Mouse (Mus musculus): ENCODE measurements around the gene Ankrd34a. TPM values are rescaled to one million over a fixed set of nuclear protein-coding genes. Genes with fewer than 3 reads are reported as not detected.

Ankrd34a gene
- polyA plus RNA-seq, 1 experiment from 2014 or later: 2.0 TPM

DNA sequence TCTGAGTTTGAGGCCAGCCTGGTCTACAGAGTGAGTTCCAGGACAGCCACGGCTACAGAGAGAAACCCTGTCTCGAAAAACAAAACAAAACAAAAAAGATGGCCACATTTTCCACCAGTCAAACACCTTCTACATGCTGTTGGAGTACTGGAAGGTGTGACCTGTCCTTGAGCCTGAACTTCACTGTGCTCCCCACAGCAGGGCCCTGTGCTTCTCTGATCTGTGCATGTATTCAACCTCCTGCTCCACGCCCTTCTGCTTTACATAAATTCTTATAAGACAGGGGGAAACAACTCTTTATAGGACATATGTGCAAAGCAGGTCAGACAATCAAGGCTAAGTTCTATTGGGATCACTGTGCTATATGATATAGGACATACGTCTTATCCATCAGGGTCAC, 26.8 kb downstream of the Ankrd34a start:
- H3K4me3 ChIP-seq (ENCODE audit: low read length): no peak overlapping the region
- H3K27ac ChIP-seq (ENCODE audit: low read length): no peak overlapping the region
- no peaks in the 10 kb centered on the region for H3K9me3 ChIP-seq (ENCODE audit: control insufficient read depth, low read length)
- no peak for ATAC-seq
- no peaks in the 10 kb centered on the region for H3K27me3 ChIP-seq (replicated peaks; ENCODE audit: control insufficient read depth, insufficient read depth, low read length)
- no peak overlapping the region for H3K9ac ChIP-seq (ENCODE audit: low read depth, low read length)
- no peaks in the 10 kb centered on the region for H3K4me1 ChIP-seq (ENCODE audit: control insufficient read depth, insufficient read depth, low read length)
- peaks cover 7% of the 10 kb centered on the region; the same call in 1 of the 2 replicates for H3K36me3 ChIP-seq (ENCODE audit: control insufficient read depth, insufficient read depth, low read length)
- H3K4me2 ChIP-seq (ENCODE audit: low read depth, low read length): no peak overlapping the region
- WGBS: 90% methylated on average over 4 of the region's 4 CpGs

DNA sequence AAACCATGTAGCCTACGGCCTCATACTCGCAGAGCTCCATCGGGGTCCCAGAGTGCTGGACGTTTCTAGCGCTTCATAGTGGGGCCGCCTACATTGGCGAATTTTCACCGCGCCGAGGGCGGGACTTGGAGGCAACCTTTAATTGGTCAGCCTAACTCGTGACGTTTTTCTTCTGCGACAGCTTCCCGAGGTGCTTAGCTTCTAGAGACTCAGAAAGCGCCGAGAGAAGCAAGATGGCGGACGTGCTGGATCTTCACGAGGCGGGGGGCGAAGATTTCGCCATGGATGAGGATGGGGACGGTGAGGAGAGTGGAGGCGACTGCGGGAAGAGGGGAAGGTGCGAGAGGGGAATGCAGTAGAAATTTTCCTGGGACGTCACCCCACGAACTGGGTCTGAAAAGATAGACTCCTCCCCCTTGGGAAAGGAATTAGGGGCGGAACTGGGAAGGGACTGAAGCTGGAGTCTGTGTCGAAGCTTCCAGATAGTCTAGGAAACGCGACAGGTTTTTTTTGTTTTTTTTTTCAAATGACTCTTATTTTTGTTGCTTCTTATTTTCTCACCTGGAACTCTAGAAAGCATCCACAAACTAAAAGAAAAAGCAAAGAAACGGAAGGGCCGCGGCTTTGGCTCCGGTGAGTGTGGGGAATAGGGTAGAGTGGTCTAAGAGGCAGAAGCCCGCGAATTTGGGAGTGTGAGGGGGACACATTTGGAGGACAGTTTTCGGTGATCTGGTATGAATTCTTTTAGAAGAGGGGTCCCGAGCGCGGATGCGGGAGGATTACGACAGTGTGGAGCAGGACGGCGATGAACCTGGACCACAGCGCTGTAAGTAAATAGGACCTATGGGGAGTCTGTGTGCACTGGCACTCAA, 33.5 kb downstream of the Ankrd34a start, which contains the start of gene Rbm8a:
TSS of gene Rbm8a (plus strand) at position 205 of the 872 bp plus-strand sequence.
- H3K36me3 ChIP-seq (ENCODE audit: control insufficient read depth, insufficient read depth, low read length): no peaks in the 10 kb centered on the region
- under 1% methylated on average over 48 of the region's 48 CpGs for WGBS
- ATAC-seq: peak; percentile 96
- H3K27me3 ChIP-seq (replicated peaks; ENCODE audit: control insufficient read depth, insufficient read depth, low read length): no peaks in the 10 kb centered on the region
- H3K9ac ChIP-seq (ENCODE audit: low read depth, low read length): peak within 1 kb of the TSS; percentile 81
- H3K4me3 ChIP-seq (ENCODE audit: low read length): peak within 1 kb of the TSS; percentile 76
- H3K4me1 ChIP-seq (ENCODE audit: control insufficient read depth, insufficient read depth, low read length): peaks cover 11% of the 10 kb centered on the region
- peak within 1 kb of the TSS; percentile 72 for H3K27ac ChIP-seq (ENCODE audit: low read length)
- peak within 1 kb of the TSS; percentile 83 for H3K4me2 ChIP-seq (ENCODE audit: low read depth, low read length)
- no peaks in the 10 kb centered on the region for H3K9me3 ChIP-seq (ENCODE audit: control insufficient read depth, low read length)

DNA sequence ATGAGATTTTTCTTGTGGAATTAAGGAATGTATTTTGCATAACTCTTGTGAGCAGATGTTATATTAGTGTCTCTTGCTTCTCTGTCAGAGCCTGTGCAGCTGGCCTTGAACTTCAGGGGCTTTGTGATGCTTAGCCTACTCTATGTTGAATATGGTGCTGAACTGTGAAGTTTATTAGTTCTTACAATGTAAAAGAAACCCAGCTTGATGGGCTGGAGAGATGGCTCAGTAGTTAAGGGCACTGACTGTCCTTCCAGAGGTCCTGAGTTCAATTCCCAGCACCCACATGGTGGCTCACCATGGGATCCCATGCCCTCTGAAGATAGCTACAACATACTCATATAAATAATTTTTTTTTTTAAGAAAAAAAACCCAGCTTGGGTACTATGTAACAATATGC, 35.6 kb downstream of the Ankrd34a start:
- Histone ChIP-seq H3K4me1 (ENCODE audit: control insufficient read depth, insufficient read depth, low read length) (peaks cover 23% of the 10 kb centered on the region), H3K9me3 (ENCODE audit: control insufficient read depth, low read length) (no peaks in the 10 kb centered on the region), H3K27me3 (replicated peaks; ENCODE audit: control insufficient read depth, insufficient read depth, low read length) (no peaks in the 10 kb centered on the region), H3K9ac (ENCODE audit: low read depth, low read length) (no peak overlapping the region), H3K4me2 (ENCODE audit: low read depth, low read length) (no peak overlapping the region), H3K36me3 (ENCODE audit: control insufficient read depth, insufficient read depth, low read length) (0 out of 2 replicates have a peak, but pooled peaks cover under 1% of the 10 kb centered on the region), H3K4me3 (ENCODE audit: low read length) (no peak overlapping the region), H3K27ac (ENCODE audit: low read length) (no peak overlapping the region)
- ATAC-seq: no peak

DNA sequence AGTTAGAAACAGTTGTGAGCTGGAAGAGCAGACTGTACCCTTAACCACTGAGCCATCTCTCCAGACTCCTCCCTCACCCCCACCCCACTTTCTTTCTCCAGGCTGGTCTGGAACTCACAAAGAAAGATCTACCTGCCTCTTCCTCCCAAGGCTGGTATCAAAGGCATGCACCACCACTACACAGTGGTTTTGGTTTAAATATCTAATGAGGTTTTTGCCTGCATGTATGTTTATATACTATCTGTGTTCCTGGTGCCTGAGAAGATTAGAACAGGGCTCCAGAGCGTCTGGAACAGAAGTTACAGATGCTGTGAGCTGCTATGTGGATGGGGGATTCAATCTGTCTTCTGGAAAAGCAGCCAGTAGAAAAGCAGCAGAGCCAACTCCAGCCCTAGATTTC, 37.6 kb downstream of the Ankrd34a start:
- no peaks in the 10 kb centered on the region for H3K9me3 ChIP-seq (ENCODE audit: control insufficient read depth, low read length)
- H3K4me3 ChIP-seq (ENCODE audit: low read length): no peak overlapping the region
- 59% methylated on average over 1 of the region's 1 CpGs for WGBS
- H3K4me1 ChIP-seq (ENCODE audit: control insufficient read depth, insufficient read depth, low read length): peaks cover 24% of the 10 kb centered on the region
- 0 out of 2 replicates have a peak, but pooled peaks cover 3% of the 10 kb centered on the region for H3K36me3 ChIP-seq (ENCODE audit: control insufficient read depth, insufficient read depth, low read length)
- no peaks in the 10 kb centered on the region for H3K27me3 ChIP-seq (replicated peaks; ENCODE audit: control insufficient read depth, insufficient read depth, low read length)
- H3K4me2 ChIP-seq (ENCODE audit: low read depth, low read length): no peak overlapping the region
- no peak overlapping the region for H3K9ac ChIP-seq (ENCODE audit: low read depth, low read length)
- ATAC-seq: no peak
- no peak overlapping the region for H3K27ac ChIP-seq (ENCODE audit: low read length)

DNA sequence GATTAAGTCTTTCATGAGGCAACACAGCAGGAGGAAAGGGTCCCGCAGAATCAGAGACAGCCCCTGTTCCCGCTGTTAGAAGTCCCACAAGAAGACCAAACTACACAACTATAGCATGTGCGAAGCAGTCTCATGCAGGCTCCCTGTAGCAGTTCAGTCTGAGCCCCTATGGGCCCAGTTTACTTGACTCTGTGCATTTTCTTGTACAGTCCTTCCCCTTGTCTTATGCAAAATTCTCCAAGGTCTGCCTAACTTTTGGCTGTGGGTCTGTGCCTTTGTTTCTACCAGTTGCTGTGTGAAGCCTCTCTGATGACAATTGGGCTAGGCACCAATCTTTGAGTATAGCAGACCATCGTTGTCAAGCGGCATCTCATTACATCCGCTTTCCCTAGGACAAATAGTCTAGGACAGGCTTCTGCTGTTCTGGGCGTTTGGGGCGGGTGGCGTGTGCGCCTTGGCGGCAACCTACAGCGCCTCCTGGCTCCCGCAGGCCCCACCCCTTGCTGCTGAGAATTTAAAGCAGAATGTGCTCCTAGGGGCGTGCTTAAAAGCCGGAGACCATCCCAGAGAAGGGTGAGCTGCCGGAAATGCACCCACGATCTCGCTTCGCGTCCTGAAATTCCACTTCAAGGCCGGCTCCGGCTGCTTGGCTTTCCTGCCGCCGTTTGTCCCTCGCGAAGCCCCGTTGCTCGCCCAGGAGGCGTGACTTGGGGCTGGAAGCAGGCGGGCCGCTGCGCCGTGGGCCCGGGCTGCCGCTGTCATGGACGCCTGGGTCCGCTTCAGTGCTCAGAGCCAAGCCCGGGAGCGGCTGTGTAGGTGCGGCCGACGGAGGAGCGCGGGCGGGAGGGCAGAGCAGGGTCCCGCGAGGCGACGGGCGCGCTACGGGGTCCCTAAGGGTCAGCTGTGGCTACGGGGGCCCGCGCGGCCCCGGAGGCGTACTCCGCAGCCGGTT, 38.8 kb downstream of the Ankrd34a start, which contains the start of the genes Pex11b and Gm42957:
TSS of gene Pex11b (plus strand) at position 449 of the 952 bp plus-strand sequence.
TSS of gene Gm42957 (plus strand) at position 547 of the 952 bp plus-strand sequence.
- ATAC-seq: peak; percentile 92
- H3K4me1 ChIP-seq (ENCODE audit: control insufficient read depth, insufficient read depth, low read length): peaks cover 24% of the 10 kb centered on the region
- H3K36me3 ChIP-seq (ENCODE audit: control insufficient read depth, insufficient read depth, low read length): 0 out of 2 replicates have a peak, but pooled peaks cover 3% of the 10 kb centered on the region
- 2% methylated on average over 59 of the region's 60 CpGs for WGBS
- H3K27ac ChIP-seq (ENCODE audit: low read length): peak within 1 kb of the TSS; percentile 79
- H3K27me3 ChIP-seq (replicated peaks; ENCODE audit: control insufficient read depth, insufficient read depth, low read length): no peaks in the 10 kb centered on the region
- no peaks in the 10 kb centered on the region for H3K9me3 ChIP-seq (ENCODE audit: control insufficient read depth, low read length)
- H3K4me2 ChIP-seq (ENCODE audit: low read depth, low read length): peak within 1 kb of the TSS; percentile 60
- H3K4me3 ChIP-seq (ENCODE audit: low read length): peak within 1 kb of the TSS; percentile 85
- H3K9ac ChIP-seq (ENCODE audit: low read depth, low read length): peak within 1 kb of the TSS; percentile 94

DNA sequence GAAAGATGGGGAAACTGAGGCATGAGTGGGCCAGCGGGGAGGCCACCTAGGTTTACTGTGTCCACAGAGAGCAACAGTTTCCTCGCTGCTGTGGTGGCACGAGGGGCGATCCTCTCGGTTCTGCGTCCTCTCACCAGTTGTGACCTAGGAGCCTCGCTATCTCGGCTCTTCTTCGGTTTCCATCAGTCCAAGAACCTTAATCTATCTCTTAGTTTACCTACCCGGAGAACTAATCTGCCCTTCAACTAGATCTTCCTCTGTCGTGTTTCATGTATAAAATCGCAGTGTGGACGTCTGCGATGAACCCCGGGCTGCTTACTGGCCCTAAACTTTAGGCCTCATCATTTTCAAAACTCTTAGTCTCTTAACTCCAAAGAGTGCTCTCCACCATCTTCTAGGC, 39.5 kb downstream of the Ankrd34a start:
- Histone ChIP-seq H3K4me2 (ENCODE audit: low read depth, low read length) (peak overlapping the region; percentile 60), H3K36me3 (ENCODE audit: control insufficient read depth, insufficient read depth, low read length) (0 out of 2 replicates have a peak, but pooled peaks cover 3% of the 10 kb centered on the region), H3K9me3 (ENCODE audit: control insufficient read depth, low read length) (no peaks in the 10 kb centered on the region), H3K4me1 (ENCODE audit: control insufficient read depth, insufficient read depth, low read length) (peaks cover 20% of the 10 kb centered on the region), H3K4me3 (ENCODE audit: low read length) (peak overlapping the region; percentile 85), H3K27ac (ENCODE audit: low read length) (peak overlapping the region; percentile 79), H3K27me3 (replicated peaks; ENCODE audit: control insufficient read depth, insufficient read depth, low read length) (no peaks in the 10 kb centered on the region), H3K9ac (ENCODE audit: low read depth, low read length) (peak overlapping the region; percentile 94)
- ATAC-seq: peak; percentile 27
- 7% methylated on average over 15 of the region's 15 CpGs for WGBS

DNA sequence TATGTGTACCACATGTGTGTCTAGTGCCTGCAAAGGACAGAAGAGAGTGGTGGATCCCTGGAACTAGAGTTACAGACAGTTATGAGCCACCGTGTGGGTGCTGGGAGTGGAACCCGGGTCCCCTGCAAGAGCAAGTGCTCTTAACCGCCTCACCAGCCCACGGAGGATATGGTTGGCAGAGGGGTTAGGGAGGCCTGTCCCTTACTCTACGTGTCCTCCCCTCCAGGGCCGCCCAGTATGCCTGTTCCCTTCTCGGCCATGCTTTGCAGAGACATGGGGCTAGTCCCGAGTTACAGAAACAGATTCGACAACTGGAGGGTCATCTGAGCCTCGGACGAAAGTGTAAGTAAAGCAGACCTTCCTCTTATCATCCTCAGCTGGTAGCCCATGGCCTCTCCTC, 40.0 kb downstream of the Ankrd34a start:
- Histone ChIP-seq H3K27me3 (replicated peaks; ENCODE audit: control insufficient read depth, insufficient read depth, low read length) (no peaks in the 10 kb centered on the region), H3K27ac (ENCODE audit: low read length) (peak overlapping the region; percentile 0; the same call in 1 of the 2 replicates), H3K4me3 (ENCODE audit: low read length) (peak overlapping the region; percentile 85), H3K4me1 (ENCODE audit: control insufficient read depth, insufficient read depth, low read length) (peaks cover 17% of the 10 kb centered on the region), H3K9me3 (ENCODE audit: control insufficient read depth, low read length) (no peaks in the 10 kb centered on the region), H3K9ac (ENCODE audit: low read depth, low read length) (peak overlapping the region; percentile 94), H3K4me2 (ENCODE audit: low read depth, low read length) (peak overlapping the region; percentile 60), H3K36me3 (ENCODE audit: control insufficient read depth, insufficient read depth, low read length) (0 out of 2 replicates have a peak, but pooled peaks cover 3% of the 10 kb centered on the region)
- ATAC-seq: no peak
- 70% methylated on average over 11 of the region's 11 CpGs for WGBS

DNA sequence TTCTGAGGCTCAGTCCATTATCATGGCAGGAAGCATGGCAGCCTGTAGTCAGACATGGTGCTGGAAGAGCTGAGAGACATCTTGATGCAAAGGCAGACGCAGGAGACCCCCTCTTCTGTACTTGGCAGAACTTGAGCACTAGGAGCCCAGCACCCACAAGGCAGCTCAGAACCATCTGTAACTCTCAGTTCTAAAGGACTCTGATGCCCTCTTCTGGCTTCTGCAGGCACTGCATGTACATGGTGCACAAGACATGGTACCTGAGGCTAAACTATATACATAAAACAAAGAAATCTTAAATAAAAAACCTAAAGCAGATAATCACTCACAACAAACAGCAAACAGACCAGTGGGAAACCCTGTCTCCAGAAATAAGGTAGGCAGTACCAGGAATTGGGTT, 42.8 kb downstream of the Ankrd34a start:
- Histone ChIP-seq H3K9me3 (ENCODE audit: control insufficient read depth, low read length) (no peaks in the 10 kb centered on the region), H3K4me3 (ENCODE audit: low read length) (no peak overlapping the region), H3K27ac (ENCODE audit: low read length) (no peak overlapping the region), H3K36me3 (ENCODE audit: control insufficient read depth, insufficient read depth, low read length) (0 out of 2 replicates have a peak, but pooled peaks cover 8% of the 10 kb centered on the region), H3K9ac (ENCODE audit: low read depth, low read length) (no peak overlapping the region), H3K4me2 (ENCODE audit: low read depth, low read length) (no peak overlapping the region), H3K4me1 (ENCODE audit: control insufficient read depth, insufficient read depth, low read length) (peaks cover 17% of the 10 kb centered on the region), H3K27me3 (replicated peaks; ENCODE audit: control insufficient read depth, insufficient read depth, low read length) (no peaks in the 10 kb centered on the region)
- WGBS: 92% methylated on average over 1 of the region's 1 CpGs
- ATAC-seq: no peak
